Mouse (Mus musculus) embryonic facial prominence, embryonic 11.5 days (tissue): ENCODE measurements around the gene Dab1. TPM values are rescaled to one million over a fixed set of nuclear protein-coding genes. Genes with fewer than 3 reads are reported as not detected.

ENCODE experiments used
- ATAC-seq: fragments of 200-750 bp; cut with Nextera tagmentation; replicated peaks from 2 replicates; pipeline ENCODE4 v1.8.0; 2017; ENCODE audit warnings: low read depth; ENCODE audit not compliant: insufficient number of reproducible peaks, low FRiP score, low TSS enrichment
- DNase-seq: peaks from one replicate; pipeline ENCODE4 v3.0.0-alpha.2; 2015; ENCODE audit warnings: low spot score
- H3K27ac ChIP-seq: fragments of 300-500 bp; sonication (generic); replicated peaks from 2 replicates; pipeline ENCODE4 v1.5.1; 2014; ENCODE audit warnings: mild to moderate bottlenecking, low read depth, low read length, control low read depth
- H3K27me3 ChIP-seq: fragments of 300-500 bp; sonication (generic); 2 replicates; pipeline ENCODE4 v1.6.1; 2014; ENCODE audit warnings: mild to moderate bottlenecking, low read length, moderate library complexity, mixed read lengths; ENCODE audit not compliant: control insufficient read depth, insufficient read depth
- H3K36me3 ChIP-seq: fragments of 300-500 bp; sonication (generic); replicated peaks from 2 replicates; pipeline ENCODE4 v1.6.1; 2014; ENCODE audit warnings: low read depth, mild to moderate bottlenecking, low read length, moderate library complexity, mixed read lengths; ENCODE audit not compliant: control insufficient read depth, insufficient read depth
- H3K4me1 ChIP-seq: fragments of 300-500 bp; sonication (generic); 2 replicates; pipeline ENCODE4 v1.6.1; 2014; ENCODE audit warnings: low read length, mixed read lengths; ENCODE audit not compliant: control insufficient read depth, insufficient read depth
- H3K4me2 ChIP-seq: fragments of 300-500 bp; sonication (generic); 2 replicates; pipeline ENCODE4 v1.6.1; 2014; ENCODE audit warnings: low read depth, mild to moderate bottlenecking, control low read depth, low read length, moderate library complexity
- H3K4me3 ChIP-seq: fragments of 300-500 bp; sonication (generic); 2 replicates; pipeline ENCODE4 v1.5.1; 2014; ENCODE audit warnings: low read depth, low read length, control low read depth
- H3K9ac ChIP-seq: fragments of 300-500 bp; sonication (generic); replicated peaks from 2 replicates; pipeline ENCODE4 v1.6.1; 2014; ENCODE audit warnings: mild to moderate bottlenecking, control low read depth, low read length
- H3K9me3 ChIP-seq: fragments of 300-500 bp; sonication (generic); replicated peaks from 2 replicates; pipeline ENCODE4 v1.6.1; 2016; ENCODE audit warnings: mild to moderate bottlenecking, low read length, inconsistent platforms, mixed read lengths; ENCODE audit not compliant: control insufficient read depth
- WGBS: fragments of 180-500 bp; shearing (Covaris S2); extraction: QIAGEN DNeasy Blood & Tissue Kit; methylation state at CpG from one replicate; pipeline ENCODE4 v1.1.7; 2014; 5-methylcytosine and 5-hydroxymethylcytosine counted together
- polyA plus RNA-seq: library from polyadenylated mRNA; unstranded; fragments of >200 nt; fragmentation: Nextera tagmentation; extraction: Ambion mirVana; gene quantifications from 2 replicates; pipeline ENCODE4 v1.2.1, GENCODE M21; 2014

The Dab1 gene
- polyA plus RNA-seq, 1 experiment from 2014 or later = 17.6 TPM

DNA sequence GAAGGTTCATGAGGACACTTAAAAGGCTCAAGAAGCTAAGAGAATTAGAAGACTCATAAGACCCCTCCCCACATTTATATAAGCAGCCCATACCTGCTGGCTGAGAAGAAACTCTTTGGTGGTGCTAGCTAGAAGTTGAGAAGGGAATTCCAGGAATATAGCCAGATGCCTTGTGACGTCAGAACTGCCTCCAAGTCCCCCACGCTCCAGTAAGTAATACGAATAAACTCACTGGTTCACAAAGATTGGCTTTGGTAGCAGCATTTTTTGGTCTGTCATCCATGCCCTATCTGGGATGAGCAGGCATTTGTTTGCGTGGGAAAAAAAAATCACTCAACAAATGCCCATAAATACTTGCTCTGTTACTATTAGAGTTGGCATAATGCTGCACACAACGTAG, 816.6 kb downstream of the Dab1 start:
- Histone ChIP-seq H3K4me3 (no peak overlapping the region), H3K27ac (no peak overlapping the region), H3K4me2 (no peak overlapping the region), H3K9ac (no peak overlapping the region), H3K27me3 (no peaks in the 10 kb centered on the region), H3K36me3 (no peaks in the 10 kb centered on the region), H3K9me3 (no peaks in the 10 kb centered on the region), H3K4me1 (no peaks in the 10 kb centered on the region)
- 86% methylated on average over 5 of the region's 5 CpGs for WGBS
- DNase-seq (no peak), ATAC-seq (no peak)

- H3K9ac ChIP-seq = no peak overlapping the region
- H3K36me3 ChIP-seq = no peaks in the 10 kb centered on the region
- H3K27me3 ChIP-seq = no peaks in the 10 kb centered on the region
- no peak overlapping the region for H3K27ac ChIP-seq
- WGBS = 91% methylated on average over 4 of the region's 4 CpGs
- H3K4me1 ChIP-seq = no peaks in the 10 kb centered on the region
- no peak for ATAC-seq
- DNase-seq = no peak
- no peak overlapping the region for H3K4me3 ChIP-seq
- no peaks in the 10 kb centered on the region for H3K9me3 ChIP-seq
- H3K4me2 ChIP-seq = no peak overlapping the region
Measured at GRCm38 (mm10) chr4:104436411-104436810, 817.3 kb downstream of the Dab1 start.

DNA sequence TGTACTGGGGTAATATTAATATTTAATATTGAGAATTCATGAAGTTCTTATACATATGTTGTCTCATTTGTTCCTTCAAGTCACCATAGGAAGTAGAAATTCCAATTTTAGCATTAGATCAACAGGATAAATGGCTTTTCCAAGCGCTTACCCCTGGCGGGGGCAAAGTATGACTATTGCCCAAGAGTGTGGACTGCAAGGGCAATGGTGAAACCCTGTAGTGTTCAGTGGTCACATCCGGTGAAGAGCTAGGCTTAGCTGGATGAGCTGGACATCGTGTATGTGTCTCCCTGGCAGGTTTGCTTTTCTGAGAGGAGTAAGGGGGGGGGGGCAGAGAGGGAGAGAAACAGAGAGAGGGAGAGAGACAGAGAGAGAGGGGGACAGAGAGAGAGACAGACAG, 819.6 kb downstream of the Dab1 start:
- Histone ChIP-seq H3K36me3 (no peaks in the 10 kb centered on the region), H3K4me1 (no peaks in the 10 kb centered on the region), H3K9ac (no peak overlapping the region), H3K27me3 (no peaks in the 10 kb centered on the region), H3K27ac (no peak overlapping the region), H3K9me3 (no peaks in the 10 kb centered on the region), H3K4me3 (no peak overlapping the region), H3K4me2 (no peak overlapping the region)
- 88% methylated on average over 4 of the region's 4 CpGs for WGBS
- DNase-seq (no peak), ATAC-seq (no peak)

DNA sequence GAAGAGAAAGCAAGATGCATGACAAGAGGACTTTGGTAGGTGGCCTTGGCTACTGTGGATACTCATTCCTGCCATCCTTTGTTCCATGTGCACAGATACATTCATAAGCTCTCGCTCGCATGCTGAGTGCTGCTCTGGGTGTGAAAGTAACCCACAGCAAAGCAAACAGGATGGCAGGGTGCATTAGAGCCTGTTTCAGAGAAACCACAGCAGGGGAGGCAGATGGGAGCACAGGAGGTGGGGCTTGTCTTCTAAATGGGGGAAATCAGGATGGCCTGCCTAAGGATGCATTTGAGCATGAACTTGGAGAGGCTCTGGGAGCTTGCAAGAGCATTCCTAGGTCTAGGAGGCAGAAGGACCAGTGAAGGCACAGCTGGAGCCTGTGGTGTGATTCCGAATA, 820.5 kb downstream of the Dab1 start:
- H3K4me3 ChIP-seq = no peak overlapping the region
- 88% methylated on average over 3 of the region's 3 CpGs for WGBS
- H3K9ac ChIP-seq = no peak overlapping the region
- H3K9me3 ChIP-seq = no peaks in the 10 kb centered on the region
- no peaks in the 10 kb centered on the region for H3K36me3 ChIP-seq
- DNase-seq (no peak), ATAC-seq (no peak)
- no peak overlapping the region for H3K27ac ChIP-seq
- no peaks in the 10 kb centered on the region for H3K4me1 ChIP-seq
- no peak overlapping the region for H3K4me2 ChIP-seq
- no peaks in the 10 kb centered on the region for H3K27me3 ChIP-seq

GRCm38 (mm10) chr4:104442925-104443747, 824.0 kb downstream of the Dab1 start:
- DNase-seq = no peak
- no peak for ATAC-seq
- H3K4me3 ChIP-seq = no peak overlapping the region
- no peaks in the 10 kb centered on the region for H3K27me3 ChIP-seq
- H3K9me3 ChIP-seq = no peaks in the 10 kb centered on the region
- H3K9ac ChIP-seq = no peak overlapping the region
- H3K36me3 ChIP-seq = no peaks in the 10 kb centered on the region
- 69% methylated on average over 10 of the region's 10 CpGs for WGBS
- no peaks in the 10 kb centered on the region for H3K4me1 ChIP-seq
- no peak overlapping the region for H3K4me2 ChIP-seq
- no peak overlapping the region for H3K27ac ChIP-seq

GRCm38 (mm10) chr4:104443775-104444174, 824.6 kb downstream of the Dab1 start:
- no peaks in the 10 kb centered on the region for H3K9me3 ChIP-seq
- no peak for DNase-seq
- ATAC-seq = no peak
- H3K36me3 ChIP-seq = no peaks in the 10 kb centered on the region
- H3K9ac ChIP-seq = no peak overlapping the region
- 24% methylated on average over 8 of the region's 8 CpGs for WGBS
- H3K4me3 ChIP-seq = no peak overlapping the region
- no peak overlapping the region for H3K27ac ChIP-seq
- no peaks in the 10 kb centered on the region for H3K27me3 ChIP-seq
- no peaks in the 10 kb centered on the region for H3K4me1 ChIP-seq
- no peak overlapping the region for H3K4me2 ChIP-seq

DNA sequence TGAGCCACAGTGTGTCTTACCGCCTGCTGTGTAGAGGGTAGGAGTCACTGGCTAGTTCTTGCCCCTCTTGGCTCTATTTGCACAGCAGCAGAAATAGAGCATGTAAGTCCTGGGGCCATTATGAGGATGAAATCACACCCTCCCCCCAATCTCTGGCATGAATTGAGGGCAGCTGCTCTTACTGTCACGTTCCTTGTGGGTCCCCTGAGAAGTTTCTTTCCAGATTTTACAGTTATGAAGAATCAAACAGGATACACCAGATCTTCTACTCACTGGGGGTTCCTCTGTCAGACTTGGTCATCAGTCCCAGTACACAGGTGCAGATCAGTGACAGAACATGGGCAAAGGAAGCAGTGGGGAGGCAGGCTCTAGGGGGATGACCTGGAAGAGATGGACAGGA, 825.8 kb downstream of the Dab1 start:
- H3K36me3 ChIP-seq = no peaks in the 10 kb centered on the region
- no peak overlapping the region for H3K27ac ChIP-seq
- no peak overlapping the region for H3K4me3 ChIP-seq
- H3K4me1 ChIP-seq = no peaks in the 10 kb centered on the region
- H3K9me3 ChIP-seq = no peaks in the 10 kb centered on the region
- DNase-seq (no peak), ATAC-seq (no peak)
- no peaks in the 10 kb centered on the region for H3K27me3 ChIP-seq
- no peak overlapping the region for H3K9ac ChIP-seq
- WGBS = 61% methylated on average over 2 of the region's 2 CpGs
- no peak overlapping the region for H3K4me2 ChIP-seq

GRCm38 (mm10) chr4:104448199-104448598, 829.0 kb downstream of the Dab1 start:
- no peaks in the 10 kb centered on the region for H3K36me3 ChIP-seq
- ATAC-seq = no peak
- no peaks in the 10 kb centered on the region for H3K27me3 ChIP-seq
- no peaks in the 10 kb centered on the region for H3K4me1 ChIP-seq
- H3K4me2 ChIP-seq = no peak overlapping the region
- DNase-seq = no peak
- H3K27ac ChIP-seq = no peak overlapping the region
- no peak overlapping the region for H3K9ac ChIP-seq
- WGBS = 88% methylated on average over 1 of the region's 1 CpGs
- H3K9me3 ChIP-seq = no peaks in the 10 kb centered on the region
- H3K4me3 ChIP-seq = no peak overlapping the region
